Mouse (Mus musculus) heart, embryonic 16.5 days (tissue): ENCODE data around the gene Tmem150b. TPM values are rescaled to one million over a fixed set of nuclear protein-coding genes. Genes with fewer than 3 reads are reported as not detected.

ENCODE experiments used
- ATAC-seq: fragments of 200-750 bp; cut with Nextera tagmentation; replicated peaks from 2 replicates; pipeline ENCODE4 v1.8.0; 2017; ENCODE audit warnings: moderate number of reproducible peaks; ENCODE audit not compliant: insufficient read depth, low FRiP score; ENCODE audit errors: extremely low read depth
- H3K27ac ChIP-seq: fragments of 300-500 bp; sonication (generic); 2 replicates; pipeline ENCODE4 v1.5.1; 2014; ENCODE audit warnings: mild to moderate bottlenecking, low read length, control low read depth, moderate library complexity
- H3K27me3 ChIP-seq: fragments of 300-500 bp; sonication (generic); 2 replicates; pipeline ENCODE4 v1.6.1; 2014; ENCODE audit warnings: low read length, mixed read lengths; ENCODE audit not compliant: control insufficient read depth, insufficient read depth
- H3K36me3 ChIP-seq: fragments of 300-500 bp; sonication (generic); 2 replicates; pipeline ENCODE4 v1.6.1; 2014; ENCODE audit not compliant: control insufficient read depth, insufficient read depth
- H3K4me1 ChIP-seq: fragments of 300-500 bp; sonication (generic); 2 replicates; pipeline ENCODE4 v1.6.1; 2014; ENCODE audit warnings: low read length, mixed read lengths; ENCODE audit not compliant: control insufficient read depth, insufficient read depth
- H3K4me2 ChIP-seq: fragments of 300-500 bp; sonication (generic); 2 replicates; pipeline ENCODE4 v1.6.1; 2014; ENCODE audit warnings: low read depth, mild to moderate bottlenecking, control low read depth, low read length
- H3K4me3 ChIP-seq: fragments of 300-500 bp; sonication (generic); 2 replicates; pipeline ENCODE4 v1.5.1; 2014; ENCODE audit warnings: mild to moderate bottlenecking, control low read depth, low read length
- H3K9ac ChIP-seq: fragments of 300-500 bp; sonication (generic); 2 replicates; pipeline ENCODE4 v1.6.1; 2014; ENCODE audit warnings: low read length, control low read depth
- H3K9me3 ChIP-seq: fragments of 300-500 bp; sonication (generic); replicated peaks from 2 replicates; pipeline ENCODE4 v1.6.1; 2016; ENCODE audit warnings: low read length; ENCODE audit not compliant: control insufficient read depth
- WGBS: fragments of 180-500 bp; shearing (Covaris S2); extraction: QIAGEN DNeasy Blood & Tissue Kit; methylation state at CpG from one replicate; pipeline ENCODE4 v1.1.7; 2014; 5-methylcytosine and 5-hydroxymethylcytosine counted together
- polyA plus RNA-seq: library from polyadenylated mRNA; unstranded; fragments of >200 nt; fragmentation: Nextera tagmentation; extraction: Ambion mirVana; gene quantifications from 2 replicates; pipeline ENCODE4 v1.2.1, GENCODE M21; 2015

Gene Tmem150b
- polyA plus RNA-seq, 1 experiment from 2014 or later = 0.33 TPM

- no peaks in the 10 kb centered on the region for H3K9me3 ChIP-seq
- ATAC-seq = no peak
- H3K27me3 ChIP-seq = no peaks in the 10 kb centered on the region
- no peak overlapping the region for H3K27ac ChIP-seq
- WGBS = 44% methylated on average over 18 of the region's 18 CpGs
- no peak overlapping the region for H3K4me3 ChIP-seq
- H3K9ac ChIP-seq = no peak overlapping the region
- no peaks in the 10 kb centered on the region for H3K4me1 ChIP-seq
- H3K4me2 ChIP-seq = no peak overlapping the region
- 0 out of 2 replicates have a peak, but pooled peaks cover 8% of the 10 kb centered on the region for H3K36me3 ChIP-seq
Measured at GRCm38 (mm10) chr7:4705098-4705497, 20.0 kb downstream of the Tmem150b start.

GRCm38 (mm10) chr7:4703195-4703594, 21.9 kb downstream of the Tmem150b start:
- no peak for ATAC-seq
- no peak overlapping the region for H3K4me3 ChIP-seq
- no peak overlapping the region for H3K4me2 ChIP-seq
- H3K4me1 ChIP-seq = no peaks in the 10 kb centered on the region
- no peaks in the 10 kb centered on the region for H3K27me3 ChIP-seq
- 96% methylated on average over 7 of the region's 7 CpGs for WGBS
- H3K9me3 ChIP-seq = no peaks in the 10 kb centered on the region
- H3K36me3 ChIP-seq = 0 out of 2 replicates have a peak, but pooled peaks cover 2% of the 10 kb centered on the region
- H3K27ac ChIP-seq = no peak overlapping the region
- H3K9ac ChIP-seq = no peak overlapping the region

- H3K4me1 ChIP-seq = no peaks in the 10 kb centered on the region
- no peak overlapping the region for H3K4me2 ChIP-seq
- H3K9ac ChIP-seq = no peak overlapping the region
- H3K27me3 ChIP-seq = no peaks in the 10 kb centered on the region
- ATAC-seq = no peak
- 71% methylated on average over 8 of the region's 8 CpGs for WGBS
- H3K9me3 ChIP-seq = no peaks in the 10 kb centered on the region
- 0 out of 2 replicates have a peak, but pooled peaks cover 2% of the 10 kb centered on the region for H3K36me3 ChIP-seq
- H3K4me3 ChIP-seq = no peak overlapping the region
- H3K27ac ChIP-seq = no peak overlapping the region
Measured at GRCm38 (mm10) chr7:4702334-4702733, 22.7 kb downstream of the Tmem150b start.

DNA sequence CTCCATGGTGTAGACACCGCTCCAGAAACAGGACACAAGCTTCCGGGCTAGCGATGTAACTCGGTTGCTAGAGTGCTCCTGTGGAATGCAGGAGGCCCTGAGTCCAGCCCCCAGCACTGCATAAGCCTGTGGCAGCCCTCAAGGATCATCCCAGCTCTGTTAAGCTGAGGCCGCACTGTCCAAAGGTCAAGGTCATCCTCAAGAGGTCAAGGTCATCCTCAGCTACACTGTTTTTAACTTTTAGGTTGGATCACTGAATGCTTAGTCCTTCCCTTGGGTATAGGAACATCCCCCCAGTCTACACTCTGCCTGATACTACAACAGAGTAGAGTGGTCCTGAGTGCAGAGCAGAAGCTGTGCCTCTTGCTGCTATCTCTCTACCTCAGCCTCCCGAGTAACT, 32.0 kb downstream of the Tmem150b start:
- Histone ChIP-seq H3K9me3 (no peaks in the 10 kb centered on the region), H3K4me1 (peaks cover 6% of the 10 kb centered on the region), H3K9ac (no peak overlapping the region), H3K27me3 (no peaks in the 10 kb centered on the region), H3K36me3 (no peaks in the 10 kb centered on the region), H3K27ac (no peak overlapping the region), H3K4me3 (no peak overlapping the region), H3K4me2 (no peak overlapping the region)
- no peak for ATAC-seq
- 72% methylated on average over 6 of the region's 6 CpGs for WGBS

DNA sequence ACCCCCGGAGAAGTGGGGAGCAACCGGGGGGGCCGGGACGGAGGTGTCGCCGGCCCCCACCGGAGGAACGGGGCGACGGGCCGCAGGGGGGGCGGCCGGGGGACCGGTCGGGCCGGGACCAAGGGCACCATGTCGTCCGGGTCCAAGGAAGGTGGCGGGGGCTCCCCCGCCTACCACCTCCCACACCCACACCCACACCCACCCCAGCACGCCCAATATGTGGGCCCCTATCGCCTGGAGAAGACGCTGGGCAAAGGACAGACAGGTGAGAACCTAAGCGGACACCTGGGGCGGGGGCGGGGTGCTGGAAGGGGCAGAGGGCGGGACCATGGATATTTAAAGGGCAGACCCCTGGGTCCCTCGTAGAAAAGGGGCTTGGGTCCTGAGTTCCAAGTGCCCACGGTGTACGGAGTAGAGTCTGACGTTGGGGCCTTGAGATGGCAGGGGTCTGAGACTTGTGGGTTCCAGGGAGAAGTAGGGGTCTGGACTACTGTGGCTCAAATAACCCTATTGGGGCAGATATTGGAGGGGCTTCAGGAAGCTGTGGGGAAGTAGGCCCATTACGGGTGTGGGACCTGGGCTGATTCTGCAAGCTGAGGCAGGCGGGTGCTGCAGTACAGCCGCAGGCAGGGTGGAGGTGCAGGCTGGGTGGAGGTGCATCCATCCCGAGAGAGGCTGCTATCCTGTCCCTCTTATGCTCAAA, 33.9 kb downstream of the Tmem150b start:
- 14% methylated on average over 20 of the region's 35 CpGs for WGBS
- H3K27ac ChIP-seq = peak overlapping the region; percentile 65
- peak; percentile 34 for ATAC-seq
- no peaks in the 10 kb centered on the region for H3K27me3 ChIP-seq
- H3K4me2 ChIP-seq = peak overlapping the region; percentile 96
- H3K9me3 ChIP-seq = no peaks in the 10 kb centered on the region
- H3K4me1 ChIP-seq = peaks cover 6% of the 10 kb centered on the region
- H3K9ac ChIP-seq = peak overlapping the region; percentile 94
- H3K4me3 ChIP-seq = peak overlapping the region; percentile 79
- no peaks in the 10 kb centered on the region for H3K36me3 ChIP-seq

DNA sequence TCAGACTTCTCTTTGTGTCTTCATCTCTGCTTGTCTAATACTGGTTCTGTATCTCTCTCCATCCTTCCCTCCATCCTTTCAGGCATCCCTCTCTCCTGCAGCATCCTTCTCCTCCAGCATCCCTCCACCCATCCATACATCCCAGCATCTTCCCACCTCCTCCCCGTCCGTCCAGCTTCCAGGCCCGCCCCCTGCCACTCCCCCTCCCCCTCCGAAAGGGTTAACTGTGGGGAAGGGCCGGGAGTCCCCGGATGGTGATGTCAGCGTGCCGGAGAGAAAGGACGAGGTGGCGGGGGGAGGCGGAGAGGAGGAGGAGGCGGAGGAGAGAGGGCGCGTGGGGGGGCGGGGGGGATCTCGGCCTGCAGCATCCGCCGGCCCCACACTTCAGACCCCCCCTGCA, 34.7 kb downstream of the Tmem150b start, which contains the start of gene Brsk1:
Brsk1 (plus strand) TSS at position 218 of the 400 bp plus-strand sequence.
- H3K4me3 ChIP-seq = peak within 1 kb of the TSS; percentile 79
- 1% methylated on average over 9 of the region's 18 CpGs for WGBS
- no peaks in the 10 kb centered on the region for H3K9me3 ChIP-seq
- H3K4me2 ChIP-seq = peak within 1 kb of the TSS; percentile 96
- H3K27me3 ChIP-seq = no peaks in the 10 kb centered on the region
- H3K9ac ChIP-seq = peak within 1 kb of the TSS; percentile 94
- peaks cover 6% of the 10 kb centered on the region for H3K4me1 ChIP-seq
- ATAC-seq = peak; percentile 68
- peak within 1 kb of the TSS; percentile 65 for H3K27ac ChIP-seq
- H3K36me3 ChIP-seq = no peaks in the 10 kb centered on the region

DNA sequence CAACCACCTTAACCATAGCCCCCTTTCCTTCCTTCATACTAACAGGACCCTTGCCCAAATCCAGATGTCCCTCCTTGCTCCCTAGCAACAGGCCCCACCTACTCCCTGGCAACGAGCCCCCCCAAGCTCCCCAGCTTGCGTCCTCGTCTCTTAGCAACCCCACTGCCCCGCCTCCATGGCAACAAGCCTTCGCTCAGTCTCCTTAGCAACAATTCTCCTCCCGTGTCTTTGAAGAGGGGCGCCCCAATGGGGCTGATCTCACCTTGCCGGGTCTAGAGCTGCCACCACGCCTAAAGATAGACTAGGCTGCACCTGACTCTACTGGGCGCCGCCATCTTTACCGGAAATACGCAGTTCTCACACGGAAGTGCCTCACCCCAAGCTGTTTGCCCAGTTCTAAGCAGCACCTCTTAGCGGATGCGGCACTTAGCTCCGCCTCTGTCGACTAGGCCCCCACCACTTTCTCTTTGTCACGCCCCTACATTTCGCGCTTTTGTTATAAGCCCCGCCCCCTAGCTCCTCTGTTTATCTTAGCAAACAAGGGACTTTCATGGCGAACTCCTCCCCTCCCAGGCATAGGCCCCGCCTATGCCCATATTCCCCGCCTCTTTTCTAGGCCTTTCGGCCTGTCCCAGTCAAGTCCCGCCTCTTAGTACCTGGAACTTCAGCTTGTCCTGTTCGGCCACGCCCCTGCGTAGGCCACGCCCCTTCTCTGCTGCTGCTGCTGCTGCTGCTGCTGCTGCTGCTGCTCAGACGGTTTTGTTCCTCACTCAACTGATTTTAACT, 40.2 kb downstream of the Tmem150b start, which contains the start of gene Hspbp1:
Hspbp1 (minus strand) TSS at position 437 of the 786 bp plus-strand sequence.
- Histone ChIP-seq H3K9me3 (no peaks in the 10 kb centered on the region), H3K27me3 (no peaks in the 10 kb centered on the region), H3K27ac (peak within 1 kb of the TSS; percentile 76), H3K4me3 (peak within 1 kb of the TSS; percentile 89), H3K36me3 (peaks cover 4% of the 10 kb centered on the region; the same call in 1 of the 2 replicates), H3K4me1 (peaks cover 7% of the 10 kb centered on the region), H3K9ac (peak within 1 kb of the TSS; percentile 73), H3K4me2 (peak within 1 kb of the TSS; percentile 96)
- WGBS = under 1% methylated on average over 32 of the region's 32 CpGs
- ATAC-seq = peak; percentile 97

DNA sequence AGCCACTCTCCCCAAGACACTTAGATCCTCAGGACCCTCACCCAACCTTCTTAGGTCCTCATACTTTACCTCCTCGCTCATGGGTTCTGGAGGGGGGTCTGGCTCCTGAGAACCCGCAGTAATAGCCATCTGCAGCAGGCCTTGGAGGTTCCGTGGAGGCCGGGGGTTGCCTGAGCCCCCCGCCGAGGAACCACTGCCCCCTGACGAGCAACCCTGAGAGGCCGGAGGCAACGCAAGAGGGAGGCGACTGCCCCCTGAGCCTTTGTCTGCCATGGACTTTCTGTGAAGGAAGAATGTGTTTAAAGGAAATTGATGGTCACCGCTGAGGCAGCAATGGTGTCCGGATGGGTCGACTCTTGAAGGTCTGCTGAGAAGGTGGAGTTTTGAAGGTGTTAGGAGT, 40.8 kb downstream of the Tmem150b start:
- H3K4me1 ChIP-seq = peaks cover 7% of the 10 kb centered on the region
- peak overlapping the region; percentile 76; the same call in 1 of the 2 replicates for H3K27ac ChIP-seq
- peaks cover 4% of the 10 kb centered on the region; the same call in 1 of the 2 replicates for H3K36me3 ChIP-seq
- H3K4me3 ChIP-seq = peak overlapping the region; percentile 89
- H3K9ac ChIP-seq = peak overlapping the region; percentile 73
- ATAC-seq = no peak
- H3K27me3 ChIP-seq = no peaks in the 10 kb centered on the region
- H3K4me2 ChIP-seq = peak overlapping the region; percentile 96
- H3K9me3 ChIP-seq = no peaks in the 10 kb centered on the region
- 2% methylated on average over 13 of the region's 13 CpGs for WGBS

DNA sequence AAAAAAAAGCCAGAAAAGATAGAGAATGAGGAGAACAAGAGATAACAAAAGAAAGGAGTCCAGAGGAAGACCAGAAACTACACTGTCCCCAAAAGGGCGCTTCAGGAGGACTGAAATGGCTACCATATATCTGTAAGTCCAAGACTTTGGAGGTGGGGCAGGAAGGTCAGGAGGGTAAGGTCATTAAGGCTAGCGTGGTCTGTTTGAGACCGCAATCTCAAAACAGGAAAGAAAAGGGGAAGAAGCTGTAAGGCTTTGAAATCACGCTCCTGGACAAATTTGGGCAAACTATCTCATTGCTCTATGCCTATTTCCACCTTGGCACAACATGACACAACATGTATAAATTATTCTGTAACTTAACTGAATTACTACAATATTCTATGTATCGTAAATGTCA, 41.7 kb downstream of the Tmem150b start:
- Histone ChIP-seq H3K27me3 (no peaks in the 10 kb centered on the region), H3K4me1 (peaks cover 7% of the 10 kb centered on the region), H3K4me2 (no peak overlapping the region), H3K4me3 (no peak overlapping the region), H3K36me3 (peaks cover 4% of the 10 kb centered on the region; the same call in 1 of the 2 replicates), H3K9me3 (no peaks in the 10 kb centered on the region), H3K27ac (no peak overlapping the region), H3K9ac (no peak overlapping the region)
- no peak for ATAC-seq
- 85% methylated on average over 5 of the region's 5 CpGs for WGBS
